Mouse (Mus musculus) kidney, adult 2 months (tissue): Measurements from ENCODE around the gene Ifi205.

ENCODE experiments used
- CTCF ChIP-seq: fragments of 200-500 bp; conservative IDR thresholded peaks from 2 replicates; pipeline ENCODE4 v1.5.1; 2011; ENCODE audit warnings: low read depth, mild to moderate bottlenecking, control low read depth, low read length, moderate library complexity, mixed read lengths; ENCODE audit not compliant: insufficient read depth, insufficient read length
- POLR2A ChIP-seq: fragments of 200-500 bp; IDR thresholded peaks from one replicate; pipeline ENCODE4 v1.6.1; 2011; ENCODE audit warnings: low read depth, low read length, control low read depth

GRCm38 (mm10) chr1:174038480-174038879, 6.9 kb upstream of the Ifi205 start:
- TF ChIP-seq POLR2A (no peak), CTCF (no peak)
